Mouse (Mus musculus) heart, embryonic 14.5 days (tissue): ENCODE results near the gene Flrt1. TPM values are rescaled to one million over a fixed set of nuclear protein-coding genes. Genes with fewer than 3 reads are reported as not detected.
A peak's percentile ranks its signal among the peaks of the same experiment; 100 is the strongest.
"Not testable (repeated sequence)": the region's sequence is repeated elsewhere in the genome, so short reads cannot be mapped to it uniquely, and the experiment has no call there.

ENCODE experiments used
- ATAC-seq: fragments of 200-750 bp; cut with Nextera tagmentation; 2 replicates; pipeline ENCODE4 v1.8.0; 2017; ENCODE audit warnings: low read depth, moderate TSS enrichment; ENCODE audit not compliant: insufficient number of reproducible peaks, insufficient read depth, low FRiP score
- H3K27ac ChIP-seq, 2 experiments: fragments of 200-500 bp in 1 of 2; fragments of 300-500 bp in 1 of 2; sonication (generic) in 1 of 2; replicated peaks in 1 of 2; 2 replicates each; pipeline ENCODE4 v1.5.1; 2012 to 2014; ENCODE audit warnings: low read depth in 2 of 2, low read length in 2 of 2, control low read depth in 1 of 2, mild to moderate bottlenecking in 1 of 2, mixed read lengths in 1 of 2; ENCODE audit not compliant: control insufficient read depth in 1 of 2, insufficient read depth in 1 of 2
- H3K27me3 ChIP-seq: fragments of 300-500 bp; sonication (generic); 2 replicates; pipeline ENCODE4 v1.6.1; 2014; ENCODE audit warnings: mild to moderate bottlenecking, low read length, control low read depth; ENCODE audit not compliant: control insufficient read depth, insufficient read depth
- H3K36me3 ChIP-seq: fragments of 300-500 bp; sonication (generic); 2 replicates; pipeline ENCODE4 v1.6.1; 2014; ENCODE audit warnings: mild to moderate bottlenecking, control low read depth, low read length, mixed read lengths; ENCODE audit not compliant: control insufficient read depth, insufficient read depth
- H3K4me1 ChIP-seq, 2 experiments: fragments of 200-500 bp in 1 of 2; fragments of 300-500 bp in 1 of 2; sonication (generic) in 1 of 2; 2 replicates each; pipeline ENCODE4 v1.6.1; 2012 to 2014; ENCODE audit warnings: low read length in 2 of 2, control low read depth in 1 of 2, mixed read lengths in 1 of 2; ENCODE audit not compliant: control insufficient read depth in 2 of 2, insufficient read depth in 2 of 2
- H3K4me2 ChIP-seq: fragments of 300-500 bp; sonication (generic); 2 replicates; pipeline ENCODE4 v1.6.1; 2014; ENCODE audit warnings: mild to moderate bottlenecking, low read length
- H3K4me3 ChIP-seq, 2 experiments: fragments of 200-500 bp in 1 of 2; fragments of 300-500 bp in 1 of 2; sonication (generic) in 1 of 2; 2 replicates each; pipeline ENCODE4 v1.5.1; 2012 to 2014; ENCODE audit warnings: low read length in 2 of 2, mild to moderate bottlenecking in 2 of 2, control low read depth in 1 of 2, low read depth in 1 of 2, moderate library complexity in 1 of 2; ENCODE audit not compliant: control insufficient read depth in 1 of 2, insufficient read depth in 1 of 2
- H3K9ac ChIP-seq: fragments of 300-500 bp; sonication (generic); 2 replicates; pipeline ENCODE4 v1.6.1; 2014; ENCODE audit warnings: mild to moderate bottlenecking, low read length
- H3K9me3 ChIP-seq: fragments of 300-500 bp; sonication (generic); 2 replicates; pipeline ENCODE4 v1.6.1; 2016; ENCODE audit warnings: low read length, control low read depth; ENCODE audit not compliant: control insufficient read depth
- WGBS: fragments of 180-500 bp; shearing (Covaris S2); extraction: QIAGEN DNeasy Blood & Tissue Kit; methylation state at CpG from one replicate; pipeline ENCODE4 v1.1.7; 2014; 5-methylcytosine and 5-hydroxymethylcytosine counted together
- polyA plus RNA-seq: library from polyadenylated mRNA; unstranded; fragments of >200 nt; fragmentation: Nextera tagmentation; extraction: Ambion mirVana; gene quantifications from 2 replicates; pipeline ENCODE4 v1.2.1, GENCODE M21; 2014

The Flrt1 gene
- polyA plus RNA-seq, 1 experiment from 2014 or later = 1.5 TPM

DNA sequence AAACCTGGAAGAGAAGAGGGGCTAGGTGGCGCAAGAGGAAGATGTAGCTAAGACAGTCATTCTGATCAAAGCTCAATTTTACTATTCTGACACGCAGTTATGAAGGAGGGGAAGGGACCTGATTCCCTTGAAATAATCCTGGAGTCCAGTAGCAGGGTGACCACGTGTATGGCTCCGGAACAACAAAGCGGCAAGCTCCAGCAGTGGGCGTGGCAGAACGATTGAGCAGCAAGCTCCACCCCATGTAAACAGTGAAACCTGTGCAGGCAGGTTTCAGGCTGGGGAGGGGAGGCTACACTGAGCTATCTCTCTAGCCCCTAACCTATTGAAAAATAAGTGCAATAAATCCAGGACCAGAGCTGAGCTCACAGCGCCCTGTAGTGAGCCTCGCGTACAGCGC, 30.2 kb downstream of the Flrt1 start:
- not testable (repeated sequence) for ATAC-seq, H3K4me1 ChIP-seq, H3K27ac ChIP-seq, H3K9ac ChIP-seq, H3K4me3 ChIP-seq, H3K36me3 ChIP-seq, H3K27me3 ChIP-seq, H3K9me3 ChIP-seq, H3K4me2 ChIP-seq
- 79% methylated on average over 11 of the region's 11 CpGs for WGBS

DNA sequence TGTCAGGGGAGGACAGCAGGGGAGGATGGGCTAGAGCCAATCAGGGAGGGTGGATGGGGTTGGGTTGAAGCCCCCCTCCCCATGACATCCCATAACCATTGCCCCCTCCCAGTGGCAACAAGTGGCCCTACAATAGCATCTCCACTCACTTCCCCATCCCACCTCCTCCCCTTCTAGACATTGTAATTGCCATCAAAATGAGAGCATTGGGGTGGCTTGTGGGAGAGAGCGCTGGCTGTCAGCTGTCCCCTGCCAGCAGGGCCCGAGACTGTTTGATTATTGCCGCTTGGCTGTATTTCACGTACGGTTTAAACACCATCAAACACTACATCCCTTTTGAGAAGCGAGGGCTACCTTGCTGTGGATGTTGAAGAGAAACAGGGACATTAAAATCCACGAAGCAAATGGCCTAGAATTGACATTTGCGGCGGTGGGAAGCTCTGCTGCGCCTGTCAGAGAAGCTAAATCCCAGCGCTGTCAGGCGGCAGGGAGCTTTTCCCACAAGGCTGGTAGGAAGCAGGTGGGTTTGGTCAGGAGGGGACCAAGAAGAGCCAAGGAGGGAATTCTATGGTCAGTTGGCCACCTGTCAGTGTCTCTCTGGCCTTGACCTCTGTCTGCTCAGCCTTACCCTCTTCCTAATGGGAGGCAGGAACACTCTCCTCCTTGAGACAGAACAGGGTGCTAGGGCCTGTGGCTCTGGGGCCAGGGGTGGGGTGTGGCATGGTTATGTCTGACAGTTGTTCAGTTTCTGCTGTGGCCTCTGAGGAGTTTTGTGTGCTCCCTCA, 31.3 kb downstream of the Flrt1 start:
- Histone ChIP-seq H3K9me3 (no peaks in the 10 kb centered on the region), H3K27me3 (peaks cover 4% of the 10 kb centered on the region; the same call in 1 of the 2 replicates), H3K36me3 (no peaks in the 10 kb centered on the region), H3K4me1 (peaks cover 8% of the 10 kb centered on the region in 2 experiments; a peak in 3 of 4 replicates), H3K4me2 (no peak overlapping the region), H3K27ac (no peak overlapping the region), H3K4me3 (no peak overlapping the region), H3K9ac (no peak overlapping the region)
- 68% methylated on average over 12 of the region's 12 CpGs for WGBS
- ATAC-seq = no peak

DNA sequence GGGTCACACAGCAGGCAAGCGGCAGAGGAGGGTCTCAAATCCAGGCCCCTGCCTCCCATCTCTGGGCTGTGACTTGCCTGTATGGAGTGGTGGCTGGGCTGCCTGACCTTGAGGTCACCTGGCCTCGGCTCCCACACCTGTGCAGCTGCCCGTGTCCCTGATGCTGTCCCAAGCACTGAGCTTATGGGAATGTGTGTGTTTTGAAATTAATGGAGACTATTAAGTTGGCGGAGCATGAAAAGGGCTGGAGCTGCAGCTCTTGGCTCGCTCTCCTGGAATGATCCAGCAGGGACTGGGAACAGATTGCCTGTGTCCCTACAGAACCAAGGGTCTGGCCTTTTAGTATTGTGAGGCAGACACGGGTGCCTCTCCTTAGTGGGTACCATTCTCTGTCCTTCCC, 33.3 kb downstream of the Flrt1 start:
- Histone ChIP-seq H3K4me3 (no peak overlapping the region), H3K9ac (no peak overlapping the region), H3K4me1 (peaks cover 8% of the 10 kb centered on the region in 2 experiments; a peak in 3 of 4 replicates), H3K27ac (no peak overlapping the region), H3K27me3 (peaks cover 16% of the 10 kb centered on the region), H3K36me3 (no peaks in the 10 kb centered on the region), H3K4me2 (no peak overlapping the region), H3K9me3 (no peaks in the 10 kb centered on the region)
- no peak for ATAC-seq
- 83% methylated on average over 6 of the region's 6 CpGs for WGBS

DNA sequence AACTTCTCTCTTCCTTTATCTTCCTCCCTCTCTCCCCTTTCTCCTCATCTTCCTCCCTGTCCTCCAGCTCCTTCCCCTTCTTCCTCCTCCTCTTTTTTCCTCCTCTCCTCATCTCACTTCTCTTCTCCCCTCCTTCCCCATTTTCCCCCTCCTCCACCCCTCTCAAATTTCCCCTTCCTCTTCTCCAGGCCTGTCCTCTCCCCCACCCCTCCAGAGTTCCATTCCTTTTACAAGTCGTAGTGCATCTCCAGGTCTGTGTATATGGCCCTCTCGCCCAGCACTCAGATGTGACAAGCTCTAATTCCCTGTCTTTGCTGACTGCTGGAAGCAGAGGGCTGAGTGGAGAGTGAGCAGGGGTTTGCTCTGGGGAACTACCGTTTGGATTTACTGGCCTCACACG, 34.8 kb downstream of the Flrt1 start:
- WGBS = 30% methylated on average over 4 of the region's 4 CpGs
- H3K9ac ChIP-seq = peak overlapping the region; percentile 61; the same call in 1 of the 2 replicates
- ATAC-seq = no peak

DNA sequence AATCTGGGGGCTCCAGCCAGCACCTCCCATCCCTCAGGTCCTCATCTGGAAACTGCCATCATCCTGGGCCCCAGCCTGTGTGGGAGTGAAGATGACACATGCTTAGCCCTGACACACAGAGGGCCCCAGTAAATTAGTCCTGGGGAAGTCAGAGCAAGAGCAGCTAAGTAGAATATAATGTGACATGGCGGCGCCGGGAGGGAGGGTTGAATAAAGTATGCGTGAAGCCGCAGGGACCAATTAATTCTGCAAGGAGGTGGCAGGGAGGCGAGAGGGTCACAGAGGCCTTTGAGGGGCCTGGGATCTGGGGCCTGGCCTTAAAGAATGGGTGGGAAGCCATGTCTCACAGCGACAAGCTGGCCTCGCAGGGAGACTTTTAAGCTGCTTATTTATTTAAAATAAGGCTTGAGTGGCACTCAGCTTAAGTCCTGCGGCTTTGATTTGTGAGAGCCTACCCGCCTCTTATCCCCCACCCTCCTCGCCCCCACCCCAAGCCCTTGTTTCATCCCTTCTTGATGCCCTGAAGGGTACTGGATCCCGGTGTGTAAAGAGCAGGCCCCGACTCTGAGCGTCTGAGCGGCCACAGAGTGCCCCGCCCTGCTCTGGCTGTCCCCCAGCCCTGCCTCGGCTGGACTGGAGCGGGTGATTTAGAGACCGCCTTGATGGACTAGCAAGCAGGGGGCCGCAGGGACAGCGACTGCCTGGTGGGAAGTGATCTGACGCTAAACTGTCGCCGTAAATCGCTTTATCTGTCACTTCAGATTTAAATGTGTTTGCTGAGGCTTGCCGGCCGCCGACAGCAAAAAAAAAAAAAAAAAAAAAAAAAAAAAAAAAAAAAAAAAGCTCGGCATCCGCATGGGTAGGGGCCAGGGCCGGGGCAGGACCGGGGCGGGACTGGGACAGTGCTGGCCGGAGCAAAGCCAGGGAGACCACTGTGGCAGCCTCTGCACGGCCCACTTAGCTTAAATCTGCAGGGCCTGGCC, 35.5 kb downstream of the Flrt1 start:
- H3K36me3 ChIP-seq = no peaks in the 10 kb centered on the region
- no peak overlapping the region for H3K27ac ChIP-seq
- 0 out of 2 replicates have a peak, but pooled peaks have one; percentile 48 for ATAC-seq
- no peaks in the 10 kb centered on the region for H3K9me3 ChIP-seq
- WGBS = 22% methylated on average over 30 of the region's 35 CpGs
- H3K4me2 ChIP-seq = peak overlapping the region; percentile 53
- peak overlapping the region; percentile 14 to 19; a peak in 2 of 4 replicates for H3K4me3 ChIP-seq
- H3K9ac ChIP-seq = peak overlapping the region; percentile 61
- H3K27me3 ChIP-seq = peaks cover 17% of the 10 kb centered on the region
- peaks cover 20 to 21% of the 10 kb centered on the region in 2 experiments for H3K4me1 ChIP-seq

More for the DNA sequence above, 34.8 kb downstream of the Flrt1 start:
- Histone ChIP-seq H3K9me3 (no peaks in the 10 kb centered on the region), H3K4me1 (peaks cover 20 to 21% of the 10 kb centered on the region in 2 experiments), H3K4me2 (peak overlapping the region; percentile 53), H3K27me3 (peaks cover 17% of the 10 kb centered on the region), H3K27ac (no peak overlapping the region), H3K4me3 (no peak overlapping the region), H3K36me3 (no peaks in the 10 kb centered on the region)

DNA sequence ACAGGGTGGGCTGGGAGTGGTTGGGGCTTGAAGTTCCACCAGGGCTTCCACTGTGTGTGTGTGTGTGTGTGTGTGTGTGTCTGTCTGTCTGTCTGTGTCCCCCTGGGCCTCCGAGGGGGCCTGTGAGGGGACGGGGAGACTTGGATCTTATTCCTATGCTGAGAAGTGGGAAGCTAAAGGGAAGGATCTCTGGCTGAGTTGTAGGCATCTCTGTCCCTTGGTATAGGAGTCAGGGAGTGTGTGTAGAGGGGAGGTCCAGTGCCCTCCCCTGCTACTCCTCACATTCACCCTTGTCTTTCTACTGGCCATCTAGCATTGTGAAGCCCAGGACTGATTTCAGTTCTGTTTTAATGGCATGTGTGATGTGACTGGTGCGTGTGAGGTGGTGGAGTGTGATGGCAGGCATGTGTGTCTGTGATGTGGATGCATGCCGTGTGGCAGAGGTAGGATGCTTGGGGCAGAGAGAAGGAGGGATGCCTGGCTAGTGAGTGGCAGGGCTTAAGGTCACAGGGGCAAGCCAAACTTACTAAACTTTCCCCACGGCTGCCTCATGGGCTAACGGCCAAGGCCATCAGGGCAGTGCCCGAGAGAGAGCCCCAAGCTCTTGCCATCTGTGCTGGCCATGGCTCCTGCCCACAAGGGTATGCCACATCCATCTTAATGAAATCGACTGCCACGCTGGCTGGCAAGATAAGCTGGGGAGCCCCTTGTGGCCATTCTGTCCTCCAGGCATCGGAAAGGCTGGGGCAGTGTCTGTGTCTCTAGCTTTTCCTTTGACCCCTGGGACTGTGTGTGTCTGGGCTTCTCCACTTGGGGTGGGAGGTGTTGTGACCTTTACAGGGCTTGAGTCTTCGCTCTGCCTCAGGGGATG, 36.6 kb downstream of the Flrt1 start:
- 63% methylated on average over 11 of the region's 11 CpGs for WGBS
- Histone ChIP-seq H3K4me2 (no peak overlapping the region), H3K36me3 (no peaks in the 10 kb centered on the region), H3K9ac (no peak overlapping the region), H3K4me1 (peaks cover 20 to 21% of the 10 kb centered on the region in 2 experiments), H3K27me3 (peaks cover 17% of the 10 kb centered on the region), H3K27ac (no peak overlapping the region), H3K4me3 (no peak overlapping the region), H3K9me3 (no peaks in the 10 kb centered on the region)
- ATAC-seq = no peak

DNA sequence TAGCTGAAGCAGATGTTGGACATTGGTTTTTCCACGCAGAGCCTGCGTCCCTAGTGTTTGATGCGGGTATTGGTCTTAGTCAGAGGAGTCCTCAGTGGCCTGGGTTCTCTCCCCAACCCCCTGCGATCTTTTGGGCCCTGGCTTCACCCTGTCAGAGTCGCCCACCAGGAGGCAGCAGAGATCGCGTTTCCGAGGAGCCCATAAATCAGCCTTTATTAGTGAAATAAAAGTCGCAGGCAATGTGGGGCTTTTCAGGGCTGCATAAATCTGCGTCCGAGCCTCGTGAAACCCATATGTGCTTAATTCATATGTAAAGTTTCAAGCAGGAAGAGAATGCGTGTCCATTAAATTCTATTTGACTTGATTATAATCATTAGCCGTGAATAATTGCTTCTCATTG, 37.4 kb downstream of the Flrt1 start:
- H3K27ac ChIP-seq = no peak overlapping the region
- no peak overlapping the region for H3K4me3 ChIP-seq
- no peak for ATAC-seq
- H3K4me2 ChIP-seq = no peak overlapping the region
- 9% methylated on average over 14 of the region's 14 CpGs for WGBS
- no peaks in the 10 kb centered on the region for H3K36me3 ChIP-seq
- peaks cover 17% of the 10 kb centered on the region for H3K27me3 ChIP-seq
- H3K9me3 ChIP-seq = no peaks in the 10 kb centered on the region
- H3K9ac ChIP-seq = no peak overlapping the region
- H3K4me1 ChIP-seq = peaks cover 20 to 21% of the 10 kb centered on the region in 2 experiments
